Mouse (Mus musculus) midbrain, embryonic 15.5 days (tissue): ENCODE data around the gene Myo10. TPM values are rescaled to one million over a fixed set of nuclear protein-coding genes. Genes with fewer than 3 reads are reported as not detected.
"Not testable (repeated sequence)": the region's sequence is repeated elsewhere in the genome, so short reads cannot be mapped to it uniquely, and the experiment has no call there.

ENCODE experiments used
- ATAC-seq: fragments of 200-750 bp; cut with Nextera tagmentation; replicated peaks from 2 replicates; pipeline ENCODE4 v1.8.0; 2017; ENCODE audit warnings: moderate TSS enrichment
- H3K27ac ChIP-seq: fragments of 300-500 bp; sonication (generic); 2 replicates; pipeline ENCODE4 v1.5.1; 2015; ENCODE audit warnings: mild to moderate bottlenecking, inconsistent platforms
- H3K27me3 ChIP-seq: fragments of 300-500 bp; sonication (generic); replicated peaks from 2 replicates; pipeline ENCODE4 v1.6.1; 2015; ENCODE audit warnings: inconsistent platforms
- H3K36me3 ChIP-seq: fragments of 300-500 bp; sonication (generic); replicated peaks from 2 replicates; pipeline ENCODE4 v1.6.1; 2015; ENCODE audit warnings: inconsistent platforms
- H3K4me1 ChIP-seq: fragments of 300-500 bp; sonication (generic); 2 replicates; pipeline ENCODE4 v1.6.1; 2015; ENCODE audit warnings: inconsistent platforms
- H3K4me2 ChIP-seq: fragments of 300-500 bp; sonication (generic); 2 replicates; pipeline ENCODE4 v1.6.1; 2015; ENCODE audit warnings: inconsistent platforms, mild to moderate bottlenecking, moderate library complexity
- H3K4me3 ChIP-seq: fragments of 300-500 bp; sonication (generic); 2 replicates; pipeline ENCODE4 v1.5.1; 2015; ENCODE audit warnings: mild to moderate bottlenecking, inconsistent platforms
- H3K9ac ChIP-seq: fragments of 300-500 bp; sonication (generic); 2 replicates; pipeline ENCODE4 v1.6.1; 2015; ENCODE audit warnings: mild to moderate bottlenecking, inconsistent platforms
- H3K9me3 ChIP-seq: fragments of 300-500 bp; sonication (generic); 2 replicates; pipeline ENCODE4 v1.6.1; 2016; ENCODE audit warnings: inconsistent platforms
- WGBS: fragments of 180-500 bp; shearing (Covaris S2); methylation state at CpG from one replicate; pipeline ENCODE4 v1.1.7; 2015; ENCODE audit warnings: mixed read lengths; 5-methylcytosine and 5-hydroxymethylcytosine counted together
- polyA plus RNA-seq: library from polyadenylated mRNA; unstranded; fragments of >200 nt; fragmentation: Nextera tagmentation; extraction: Ambion mirVana; gene quantifications from 2 replicates; pipeline ENCODE4 v1.2.1, GENCODE M21; 2015

Myo10 gene
- polyA plus RNA-seq, 1 experiment from 2014 or later, result 28.1 TPM

DNA sequence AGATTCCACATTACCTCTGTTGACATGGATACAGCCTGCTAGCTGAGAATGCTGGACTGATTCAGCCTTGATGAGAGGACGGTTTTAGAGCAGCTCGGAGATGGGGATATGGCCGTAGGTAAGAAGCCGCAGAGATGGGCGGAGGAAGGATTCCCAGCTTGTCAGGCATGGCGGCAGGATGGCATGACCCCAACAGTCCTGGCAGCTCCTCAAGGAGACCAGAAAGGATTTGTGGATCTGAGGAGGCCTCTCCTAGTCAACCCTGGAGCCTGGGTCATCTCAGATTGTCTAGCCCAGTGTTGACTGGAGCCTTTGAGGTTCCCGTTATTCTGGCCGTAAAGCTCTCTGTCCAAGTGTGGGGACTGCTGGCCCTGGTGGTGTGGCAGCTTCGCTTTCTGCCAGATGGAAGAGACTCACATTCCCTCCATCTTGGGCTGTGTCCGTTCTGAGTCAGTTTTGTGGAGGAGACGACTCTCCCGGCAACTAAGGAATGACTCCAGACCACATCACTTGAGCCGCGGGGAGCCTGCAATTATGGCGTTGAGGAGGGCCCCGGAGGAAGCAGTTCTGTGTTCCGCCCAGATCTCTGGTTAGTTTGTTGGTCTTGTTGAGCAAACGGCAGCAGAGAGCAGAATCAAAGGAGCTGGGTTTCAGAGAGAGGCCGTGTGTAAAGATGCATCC is 84.7 kb downstream of the Myo10 start:
- H3K9ac ChIP-seq, result no peak overlapping the region
- H3K9me3 ChIP-seq, result no peaks in the 10 kb centered on the region
- ATAC-seq, result no peak
- no peaks in the 10 kb centered on the region for H3K27me3 ChIP-seq
- H3K27ac ChIP-seq, result no peak overlapping the region
- H3K4me2 ChIP-seq, result no peak overlapping the region
- H3K4me1 ChIP-seq, result no peaks in the 10 kb centered on the region
- no peak overlapping the region for H3K4me3 ChIP-seq
- WGBS, result 88% methylated on average over 19 of the region's 19 CpGs
- H3K36me3 ChIP-seq, result no peaks in the 10 kb centered on the region

GRCm38 (mm10) chr15:25707891-25708290 is 85.6 kb downstream of the Myo10 start:
- ATAC-seq, result no peak
- H3K9ac ChIP-seq, result no peak overlapping the region
- no peak overlapping the region for H3K27ac ChIP-seq
- H3K9me3 ChIP-seq, result no peaks in the 10 kb centered on the region
- no peak overlapping the region for H3K4me2 ChIP-seq
- no peaks in the 10 kb centered on the region for H3K4me1 ChIP-seq
- no peaks in the 10 kb centered on the region for H3K27me3 ChIP-seq
- no peak overlapping the region for H3K4me3 ChIP-seq
- no peaks in the 10 kb centered on the region for H3K36me3 ChIP-seq
- WGBS, result 92% methylated on average over 1 of the region's 1 CpGs

- no peak overlapping the region for H3K27ac ChIP-seq
- ATAC-seq, result no peak
- H3K4me2 ChIP-seq, result no peak overlapping the region
- H3K4me1 ChIP-seq, result peaks cover 21% of the 10 kb centered on the region
- H3K27me3 ChIP-seq, result no peaks in the 10 kb centered on the region
- no peak overlapping the region for H3K9ac ChIP-seq
- H3K9me3 ChIP-seq, result no peaks in the 10 kb centered on the region
- no peaks in the 10 kb centered on the region for H3K36me3 ChIP-seq
- WGBS, result 90% methylated on average over 10 of the region's 10 CpGs
- no peak overlapping the region for H3K4me3 ChIP-seq
These were observed 88.6 kb downstream of the Myo10 start for GRCm38 (mm10) chr15:25710876-25711275.

GRCm38 (mm10) chr15:25712877-25713276 is 90.6 kb downstream of the Myo10 start:
- no peak overlapping the region for H3K27ac ChIP-seq
- H3K9me3 ChIP-seq, result no peaks in the 10 kb centered on the region
- H3K27me3 ChIP-seq, result no peaks in the 10 kb centered on the region
- WGBS, result 58% methylated on average over 4 of the region's 4 CpGs
- no peak for ATAC-seq
- H3K4me1 ChIP-seq, result peaks cover 26% of the 10 kb centered on the region
- H3K4me2 ChIP-seq, result no peak overlapping the region
- no peak overlapping the region for H3K9ac ChIP-seq
- H3K36me3 ChIP-seq, result no peaks in the 10 kb centered on the region
- H3K4me3 ChIP-seq, result no peak overlapping the region

DNA sequence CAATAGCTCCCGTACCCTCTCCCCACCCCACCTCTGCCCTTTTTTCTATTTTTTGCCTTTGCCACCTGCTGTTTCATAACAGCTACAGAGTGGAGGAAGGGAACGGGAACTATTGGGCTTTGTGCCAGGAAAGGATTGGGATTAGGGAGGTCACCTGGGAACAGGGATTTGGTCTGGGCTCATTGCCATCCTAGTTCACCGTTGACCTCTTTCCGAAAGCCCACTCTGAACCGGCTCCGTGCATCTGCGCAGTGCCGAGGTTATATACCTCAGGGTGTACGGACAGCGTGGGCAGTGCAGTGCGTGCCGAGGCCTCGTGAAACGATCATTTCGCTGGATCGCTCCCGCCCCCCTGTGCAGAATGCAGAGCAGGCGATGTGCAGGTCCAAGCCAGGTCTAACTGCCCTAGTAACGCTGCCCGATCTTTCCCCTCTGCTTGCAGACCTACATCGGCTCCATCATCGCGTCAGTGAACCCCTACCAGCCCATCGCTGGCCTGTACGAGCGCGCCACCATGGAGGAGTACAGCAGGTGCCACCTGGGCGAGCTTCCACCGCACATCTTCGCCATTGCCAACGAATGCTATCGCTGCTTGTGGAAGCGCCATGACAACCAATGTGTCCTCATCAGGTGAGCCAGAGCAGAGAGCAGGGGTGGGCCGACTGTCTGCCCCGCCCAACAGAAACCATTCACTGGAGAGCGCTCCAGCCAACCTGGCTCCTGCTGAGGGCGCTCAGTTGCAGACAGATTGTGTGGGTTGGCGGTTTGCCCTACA is 91.4 kb downstream of the Myo10 start:
- no peaks in the 10 kb centered on the region for H3K36me3 ChIP-seq
- H3K27ac ChIP-seq, result peak overlapping the region; percentile 37
- ATAC-seq, result peak; percentile 83
- no peaks in the 10 kb centered on the region for H3K27me3 ChIP-seq
- H3K4me1 ChIP-seq, result peaks cover 26% of the 10 kb centered on the region
- H3K4me3 ChIP-seq, result peak overlapping the region; percentile 33
- H3K9me3 ChIP-seq, result no peaks in the 10 kb centered on the region
- H3K4me2 ChIP-seq, result peak overlapping the region; percentile 48
- H3K9ac ChIP-seq, result peak overlapping the region; percentile 32; the same call in 1 of the 2 replicates
- 44% methylated on average over 38 of the region's 38 CpGs for WGBS

DNA sequence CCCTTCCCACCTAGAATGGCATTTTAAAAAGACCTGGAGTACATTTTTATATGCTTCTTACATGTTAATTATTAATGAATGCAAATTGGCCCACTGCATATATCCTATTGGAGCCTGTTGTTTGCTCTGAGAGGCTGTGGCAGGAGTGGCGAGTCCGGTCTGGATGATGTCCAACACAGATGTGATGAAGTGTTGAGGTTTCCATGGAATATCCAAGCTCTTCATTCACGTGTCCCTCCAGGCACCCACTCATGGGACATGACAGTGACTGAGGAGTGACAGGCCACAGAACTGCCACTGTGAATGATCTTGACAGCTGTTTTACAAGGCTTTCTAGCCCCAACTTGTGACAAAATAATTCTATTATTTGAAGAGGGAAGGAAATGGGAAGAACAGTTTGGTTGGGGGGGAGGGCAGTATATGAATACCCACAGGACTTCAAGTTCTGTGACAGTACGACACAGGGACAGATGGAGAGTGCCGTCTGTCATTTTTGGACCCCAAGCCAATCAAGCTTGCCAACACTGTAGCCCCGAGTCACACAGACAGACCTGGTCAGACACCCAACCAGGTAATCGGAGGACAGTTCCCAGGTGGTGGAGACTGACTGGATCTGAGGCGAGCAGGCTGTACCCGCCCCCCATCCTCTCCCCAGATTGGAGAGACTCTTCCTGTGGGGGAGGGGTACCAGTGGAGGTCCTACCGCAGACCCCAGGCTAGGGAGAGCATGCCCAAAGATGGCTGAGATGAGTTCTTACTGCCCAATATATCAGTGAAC is 93.1 kb downstream of the Myo10 start:
- H3K27ac ChIP-seq, result no peak overlapping the region
- 63% methylated on average over 10 of the region's 10 CpGs for WGBS
- H3K4me1 ChIP-seq, result peaks cover 26% of the 10 kb centered on the region
- no peak overlapping the region for H3K9ac ChIP-seq
- no peak overlapping the region for H3K4me3 ChIP-seq
- peak overlapping the region; percentile 24; the same call in 1 of the 2 replicates for H3K4me2 ChIP-seq
- H3K27me3 ChIP-seq, result no peaks in the 10 kb centered on the region
- no peaks in the 10 kb centered on the region for H3K36me3 ChIP-seq
- no peaks in the 10 kb centered on the region for H3K9me3 ChIP-seq
- peak; percentile 35; the same call in 1 of the 2 replicates for ATAC-seq

- Histone ChIP-seq H3K27ac (no peak overlapping the region), H3K36me3 (no peaks in the 10 kb centered on the region), H3K4me1 (peaks cover 26% of the 10 kb centered on the region), H3K4me3 (no peak overlapping the region), H3K27me3 (no peaks in the 10 kb centered on the region), H3K4me2 (peak overlapping the region; percentile 24; the same call in 1 of the 2 replicates), H3K9me3 (no peaks in the 10 kb centered on the region), H3K9ac (no peak overlapping the region)
- no peak for ATAC-seq
- 29% methylated on average over 11 of the region's 11 CpGs for WGBS
These were observed 93.7 kb downstream of the Myo10 start for GRCm38 (mm10) chr15:25715996-25716395.

DNA sequence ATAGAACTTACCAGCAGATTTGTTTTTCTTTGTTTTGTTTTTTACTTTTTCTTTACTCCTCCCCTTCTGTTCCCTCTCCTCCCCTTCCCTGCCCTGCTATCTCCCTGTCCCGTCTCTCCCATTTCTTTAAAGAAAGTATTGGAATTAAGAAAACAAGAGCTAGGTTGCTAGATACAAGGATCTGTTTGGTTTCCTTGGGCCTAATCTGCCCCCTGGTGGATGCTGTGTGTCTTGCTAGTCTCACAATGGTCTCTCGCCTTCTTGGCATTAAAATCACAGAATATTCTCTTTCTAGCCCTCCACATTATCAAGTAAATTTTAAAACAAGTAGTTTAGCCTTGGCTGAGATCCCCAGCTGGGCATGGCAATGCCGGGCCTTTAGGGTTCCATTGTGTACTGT is 94.7 kb downstream of the Myo10 start:
- Histone ChIP-seq H3K9me3 (no peaks in the 10 kb centered on the region), H3K9ac (no peak overlapping the region), H3K4me2 (no peak overlapping the region), H3K27me3 (no peaks in the 10 kb centered on the region), H3K4me3 (no peak overlapping the region), H3K27ac (no peak overlapping the region), H3K36me3 (no peaks in the 10 kb centered on the region), H3K4me1 (peaks cover 26% of the 10 kb centered on the region)
- no peak for ATAC-seq
- 14% methylated on average over 3 of the region's 3 CpGs for WGBS

DNA sequence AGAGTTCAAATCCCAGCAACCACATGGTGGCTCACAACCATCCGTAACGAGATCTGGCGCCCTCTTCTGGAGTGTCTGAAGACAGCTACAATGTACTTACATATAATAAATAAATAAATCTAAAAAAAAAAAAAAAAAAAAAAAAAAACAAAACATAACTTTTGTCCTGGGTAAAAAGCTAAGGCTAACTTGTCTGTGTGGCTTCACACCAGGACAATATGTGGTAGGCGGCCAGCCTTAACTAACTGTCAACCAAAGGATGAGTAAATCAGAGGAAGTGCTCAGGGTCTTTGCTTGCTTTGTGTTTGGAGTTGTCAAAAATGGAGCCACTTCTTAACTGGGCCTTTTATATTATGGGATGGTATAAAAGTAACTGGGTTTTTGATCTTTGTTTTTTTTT is 95.8 kb downstream of the Myo10 start:
- not testable (repeated sequence) for ATAC-seq, H3K9ac ChIP-seq, H3K27ac ChIP-seq, H3K27me3 ChIP-seq, H3K36me3 ChIP-seq, H3K4me3 ChIP-seq, H3K4me2 ChIP-seq, H3K9me3 ChIP-seq
- 77% methylated on average over 4 of the region's 4 CpGs for WGBS
- peaks cover 26% of the 10 kb centered on the region for H3K4me1 ChIP-seq

- Histone ChIP-seq H3K9me3 (no peaks in the 10 kb centered on the region), H3K4me2 (no peak overlapping the region), H3K27ac (no peak overlapping the region), H3K36me3 (no peaks in the 10 kb centered on the region), H3K9ac (no peak overlapping the region), H3K4me1 (peaks cover 17% of the 10 kb centered on the region), H3K27me3 (no peaks in the 10 kb centered on the region), H3K4me3 (no peak overlapping the region)
- ATAC-seq, result no peak
- WGBS, result 61% methylated on average over 8 of the region's 8 CpGs
These were observed 96.9 kb downstream of the Myo10 start for GRCm38 (mm10) chr15:25719270-25719669.

- no peak overlapping the region for H3K9ac ChIP-seq
These were observed 97.9 kb downstream of the Myo10 start for GRCm38 (mm10) chr15:25720263-25720662.

More at GRCm38 (mm10) chr15:25720263-25720662, 97.9 kb downstream of the Myo10 start:
- no peak for ATAC-seq
- no peak overlapping the region for H3K4me3 ChIP-seq
- H3K9me3 ChIP-seq, result no peaks in the 10 kb centered on the region
- no peaks in the 10 kb centered on the region for H3K27me3 ChIP-seq
- H3K4me1 ChIP-seq, result peaks cover 11% of the 10 kb centered on the region
- no peak overlapping the region for H3K4me2 ChIP-seq
- WGBS, result 81% methylated on average over 6 of the region's 6 CpGs
- H3K36me3 ChIP-seq, result no peaks in the 10 kb centered on the region
- no peak overlapping the region for H3K27ac ChIP-seq
